Mouse (Mus musculus) limb, embryonic 14.5 days (tissue): ENCODE data around the gene Znhit6. TPM values are rescaled to one million over a fixed set of nuclear protein-coding genes. Genes with fewer than 3 reads are reported as not detected.

Experiments used
- ATAC-seq: fragments of 200-750 bp; cut with Nextera tagmentation; 2 replicates; pipeline ENCODE4 v1.8.0; 2017; ENCODE audit warnings: low read depth, moderate number of reproducible peaks, moderate TSS enrichment; ENCODE audit not compliant: low FRiP score
- DNase-seq: peaks from one replicate; pipeline ENCODE4 v3.0.0-alpha.2; 2015; ENCODE audit warnings: low spot score
- H3K27ac ChIP-seq: fragments of 300-500 bp; sonication (generic); replicated peaks from 2 replicates; pipeline ENCODE4 v1.5.1; 2014; ENCODE audit warnings: low read depth, mild to moderate bottlenecking, low read length, moderate library complexity, mixed read lengths
- H3K27me3 ChIP-seq: fragments of 300-500 bp; sonication (generic); 2 replicates; pipeline ENCODE4 v1.6.1; 2014; ENCODE audit warnings: low read length, mixed read lengths; ENCODE audit not compliant: control insufficient read depth, insufficient read depth
- H3K36me3 ChIP-seq: fragments of 300-500 bp; sonication (generic); 2 replicates; pipeline ENCODE4 v1.6.1; 2014; ENCODE audit warnings: mild to moderate bottlenecking, low read length, moderate library complexity, mixed read lengths; ENCODE audit not compliant: control insufficient read depth, insufficient read depth
- H3K4me1 ChIP-seq: fragments of 300-500 bp; sonication (generic); 2 replicates; pipeline ENCODE4 v1.6.1; 2014; ENCODE audit warnings: antibody characterized with exemption, low read length, mixed read lengths; ENCODE audit not compliant: control insufficient read depth, insufficient read depth
- H3K4me2 ChIP-seq: fragments of 300-500 bp; sonication (generic); replicated peaks from 2 replicates; pipeline ENCODE4 v1.6.1; 2014; ENCODE audit warnings: low read depth, mild to moderate bottlenecking, low read length, moderate library complexity; ENCODE audit not compliant: severe bottlenecking
- H3K4me3 ChIP-seq: fragments of 300-500 bp; sonication (generic); replicated peaks from 2 replicates; pipeline ENCODE4 v1.5.1; 2014; ENCODE audit warnings: low read length
- H3K9ac ChIP-seq: fragments of 300-500 bp; sonication (generic); 2 replicates; pipeline ENCODE4 v1.6.1; 2014; ENCODE audit warnings: mild to moderate bottlenecking, low read depth, low read length, moderate library complexity; ENCODE audit not compliant: severe bottlenecking
- H3K9me3 ChIP-seq: fragments of 300-500 bp; sonication (generic); 2 replicates; pipeline ENCODE4 v1.6.1; 2016; ENCODE audit warnings: low read length; ENCODE audit not compliant: control insufficient read depth
- POLR2A ChIP-seq: fragments of 200-500 bp; IDR thresholded peaks from 2 replicates; pipeline ENCODE4 v1.8.0; 2012; ENCODE audit warnings: inconsistent platforms, mild to moderate bottlenecking, moderate library complexity, borderline replicate concordance; ENCODE audit not compliant: insufficient read depth, insufficient read length; ENCODE audit errors: extremely low read depth
- WGBS: fragments of 180-500 bp; shearing (Covaris S2); extraction: QIAGEN DNeasy Blood & Tissue Kit; methylation state at CpG from one replicate; pipeline ENCODE4 v1.1.7; 2014; 5-methylcytosine and 5-hydroxymethylcytosine counted together
- polyA plus RNA-seq, 2 experiments: library from polyadenylated mRNA; depleted of rRNA in 1 of 2; stranded (reverse) in 1 of 2; unstranded in 1 of 2; fragments of >200 nt; fragmentation: Nextera tagmentation in 1 of 2; extraction: Ambion mirVana in 1 of 2; gene quantifications; 2 replicates each; pipeline versions ENCODE4 v1.2.1 to v1.2.3; 2012 to 2014

Znhit6 gene
- 14.4 and 24.4 TPM in 2 replicates for polyA plus RNA-seq (2012; rRNA removed)
- polyA plus RNA-seq (2014; fragmentation: Nextera tagmentation; extraction: Ambion mirVana): 34.5 and 35.5 TPM in 2 replicates

- Histone ChIP-seq H3K36me3 (peaks cover 29% of the 10 kb centered on the region), H3K9me3 (no peaks in the 10 kb centered on the region), H3K4me2 (peak within 1 kb of the TSS; percentile 84), H3K9ac (peak within 1 kb of the TSS; percentile 54), H3K4me3 (peak within 1 kb of the TSS; percentile 73), H3K27ac (no peak within 1 kb of the TSS; the same call in 1 of the 2 replicates), H3K27me3 (no peaks in the 10 kb centered on the region), H3K4me1 (peaks cover 8% of the 10 kb centered on the region)
- WGBS: 6% methylated on average over 37 of the region's 37 CpGs
- ATAC-seq (peak; percentile 94), DNase-seq (peak; percentile 97)
- peak; percentile 75; the same call in 1 of the 2 replicates for TF ChIP-seq POLR2A
Measured at GRCm38 (mm10) chr3:145575743-145576481, at the start of gene Znhit6. Gene Znhit6, plus strand, starts transcription at chr3:145576205.

- no peak overlapping the region for H3K4me3 ChIP-seq
- no peak overlapping the region for H3K4me2 ChIP-seq
- no peaks in the 10 kb centered on the region for H3K4me1 ChIP-seq
- no peak for TF ChIP-seq POLR2A
- H3K27me3 ChIP-seq: no peaks in the 10 kb centered on the region
- DNase-seq (peak; percentile 3), ATAC-seq (no peak)
- no peak overlapping the region for H3K9ac ChIP-seq
- H3K9me3 ChIP-seq: no peaks in the 10 kb centered on the region
- H3K27ac ChIP-seq: no peak overlapping the region
- H3K36me3 ChIP-seq: no peaks in the 10 kb centered on the region
- 44% methylated on average over 1 of the region's 1 CpGs for WGBS
Measured at GRCm38 (mm10) chr3:145537870-145538269, 38.1 kb upstream of the Znhit6 start.

GRCm38 (mm10) chr3:145548441-145549415 is 27.3 kb upstream of the Znhit6 start:
- Histone ChIP-seq H3K4me2 (no peak overlapping the region), H3K36me3 (no peaks in the 10 kb centered on the region; the same call in 1 of the 2 replicates), H3K27ac (no peak overlapping the region), H3K4me1 (no peaks in the 10 kb centered on the region; the same call in 1 of the 2 replicates), H3K27me3 (no peaks in the 10 kb centered on the region), H3K9me3 (no peaks in the 10 kb centered on the region), H3K4me3 (no peak overlapping the region), H3K9ac (no peak overlapping the region)
- DNase-seq: no peak
- no peak for ATAC-seq
- 72% methylated on average over 10 of the region's 10 CpGs for WGBS
- TF ChIP-seq POLR2A: no peak

- H3K4me3 ChIP-seq: no peak overlapping the region
- no peak for ATAC-seq
- H3K9me3 ChIP-seq: no peaks in the 10 kb centered on the region
- H3K27ac ChIP-seq: no peak overlapping the region
- WGBS: 73% methylated on average over 3 of the region's 3 CpGs
- H3K4me1 ChIP-seq: no peaks in the 10 kb centered on the region; the same call in 1 of the 2 replicates
- no peak for TF ChIP-seq POLR2A
- no peak overlapping the region for H3K9ac ChIP-seq
- H3K27me3 ChIP-seq: no peaks in the 10 kb centered on the region
- H3K4me2 ChIP-seq: no peak overlapping the region
- no peaks in the 10 kb centered on the region; the same call in 1 of the 2 replicates for H3K36me3 ChIP-seq
- DNase-seq: no peak
Measured at GRCm38 (mm10) chr3:145550216-145550615, 25.8 kb upstream of the Znhit6 start.

- DNase-seq (no peak), ATAC-seq (no peak)
- Histone ChIP-seq H3K27ac (no peak overlapping the region), H3K27me3 (no peaks in the 10 kb centered on the region), H3K9me3 (0 out of 2 replicates have a peak, but pooled peaks cover 4% of the 10 kb centered on the region), H3K36me3 (no peaks in the 10 kb centered on the region), H3K9ac (no peak overlapping the region), H3K4me3 (no peak overlapping the region), H3K4me2 (no peak overlapping the region), H3K4me1 (no peaks in the 10 kb centered on the region; the same call in 1 of the 2 replicates)
- TF ChIP-seq POLR2A: no peak
- WGBS: 59% methylated on average over 2 of the region's 2 CpGs
Measured at GRCm38 (mm10) chr3:145554388-145554787, 21.6 kb upstream of the Znhit6 start.
